Mouse (Mus musculus): Measurements from ENCODE around the gene Ticam1.
A peak's percentile ranks its signal among the peaks of the same experiment; 100 is the strongest.
"Not testable (repeated sequence)": the region's sequence is repeated elsewhere in the genome, so short reads cannot be mapped to it uniquely, and the experiment has no call there.

Ticam1 gene

GRCm38 (mm10) chr17:56265011-56265410 lies 11.6 kb downstream of the Ticam1 start:
- no peak for DNase-seq (ENCODE audit: extremely low read depth, low read depth)

GRCm38 (mm10) chr17:56264020-56264419 lies 12.6 kb downstream of the Ticam1 start:
- peak; percentile 71 for DNase-seq (ENCODE audit: extremely low read depth, low read depth)

- DNase-seq (ENCODE audit: extremely low read depth, low read depth) = no peak
Measured at GRCm38 (mm10) chr17:56262645-56263094, 13.9 kb downstream of the Ticam1 start.

- no peak for DNase-seq (ENCODE audit: extremely low read depth, low read depth)
Measured at GRCm38 (mm10) chr17:56261166-56261565, 15.4 kb downstream of the Ticam1 start.

- DNase-seq (ENCODE audit: extremely low read depth, low read depth) = no peak
Measured at GRCm38 (mm10) chr17:56259301-56260037, 17.1 kb downstream of the Ticam1 start.

- not testable (repeated sequence) for DNase-seq (ENCODE audit: extremely low read depth, low read depth)
Measured at GRCm38 (mm10) chr17:56258812-56259211, 17.8 kb downstream of the Ticam1 start.

- DNase-seq (ENCODE audit: extremely low read depth, low read depth) = not testable (repeated sequence)
Measured at GRCm38 (mm10) chr17:56258269-56258668, 18.3 kb downstream of the Ticam1 start.

GRCm38 (mm10) chr17:56257181-56257894 lies 19.2 kb downstream of the Ticam1 start:
- DNase-seq (ENCODE audit: extremely low read depth, low read depth) = no peak

GRCm38 (mm10) chr17:56256239-56256881 lies 20.2 kb downstream of the Ticam1 start, which contains the start of gene Fem1a:
TSS of gene Fem1a (plus strand) at chr17:56256810.
- peak; percentile 99 for DNase-seq (ENCODE audit: extremely low read depth, low read depth)

- peak; percentile 96 for DNase-seq (ENCODE audit: extremely low read depth, low read depth)
Measured at GRCm38 (mm10) chr17:56255863-56256238, 20.7 kb downstream of the Ticam1 start.

GRCm38 (mm10) chr17:56255429-56255828 lies 21.2 kb downstream of the Ticam1 start:
- peak; percentile 50 for DNase-seq (ENCODE audit: extremely low read depth, low read depth)

GRCm38 (mm10) chr17:56254695-56255094 lies 21.9 kb downstream of the Ticam1 start:
- no peak for DNase-seq (ENCODE audit: extremely low read depth, low read depth)

GRCm38 (mm10) chr17:56251136-56251829 lies 25.3 kb downstream of the Ticam1 start:
- peak; percentile 68 for DNase-seq (ENCODE audit: extremely low read depth, low read depth)

GRCm38 (mm10) chr17:56245608-56246007 lies 31.0 kb downstream of the Ticam1 start:
- no peak for DNase-seq (ENCODE audit: extremely low read depth, low read depth)

GRCm38 (mm10) chr17:56241541-56242401 lies 34.8 kb downstream of the Ticam1 start:
- DNase-seq (ENCODE audit: extremely low read depth, low read depth) = peak; percentile 56

GRCm38 (mm10) chr17:56233818-56234469 lies 42.6 kb downstream of the Ticam1 start:
- DNase-seq (ENCODE audit: extremely low read depth, low read depth) = no peak

- DNase-seq (ENCODE audit: extremely low read depth, low read depth) = no peak
Measured at GRCm38 (mm10) chr17:56233389-56233788, 43.2 kb downstream of the Ticam1 start.

- no peak for DNase-seq (ENCODE audit: extremely low read depth, low read depth)
Measured at GRCm38 (mm10) chr17:56229943-56230342, 46.6 kb downstream of the Ticam1 start.

GRCm38 (mm10) chr17:56226566-56226965 lies 50.0 kb downstream of the Ticam1 start:
- DNase-seq (ENCODE audit: extremely low read depth, low read depth) = no peak

- no peak for DNase-seq (ENCODE audit: extremely low read depth, low read depth)
Measured at GRCm38 (mm10) chr17:56224916-56225315, 51.7 kb downstream of the Ticam1 start.

All from MEL-GATA-1-ER (cell line).